Mouse (Mus musculus) testis, postnatal 14 days (tissue): ENCODE results near the gene Nxpe4.

Source experiments
- DNase-seq: peaks from one replicate; pipeline ENCODE4 v3.0.0; 2021; ENCODE audit warnings: low spot score

Nxpe4 gene

GRCm38 (mm10) chr9:48329597-48329996 is 167.8 kb downstream of the Nxpe4 start:
- no peak for DNase-seq

- DNase-seq: no peak
Observed at GRCm38 (mm10) chr9:48338783-48339455, 177.1 kb downstream of the Nxpe4 start.

- no peak for DNase-seq
Observed at GRCm38 (mm10) chr9:48339563-48339962, 177.7 kb downstream of the Nxpe4 start.

- no peak for DNase-seq
Observed at GRCm38 (mm10) chr9:48340708-48341380, 179.0 kb downstream of the Nxpe4 start.

GRCm38 (mm10) chr9:48345456-48345855 is 183.6 kb downstream of the Nxpe4 start:
- no peak for DNase-seq

- no peak for DNase-seq
Observed at GRCm38 (mm10) chr9:48345866-48346265, 184.0 kb downstream of the Nxpe4 start.

- DNase-seq: no peak
Observed at GRCm38 (mm10) chr9:48353148-48353698, 191.4 kb downstream of the Nxpe4 start, which contains the start of gene Nxpe2. Gene Nxpe2 (minus strand): TSS chr9:48353454.

- DNase-seq: no peak
Observed at GRCm38 (mm10) chr9:48354122-48354521, 192.3 kb downstream of the Nxpe4 start.

GRCm38 (mm10) chr9:48354793-48355192 is 193.0 kb downstream of the Nxpe4 start:
- peak; percentile 60 for DNase-seq

GRCm38 (mm10) chr9:48357097-48357496 is 195.3 kb downstream of the Nxpe4 start:
- no peak for DNase-seq

- no peak for DNase-seq
Observed at GRCm38 (mm10) chr9:48360826-48361225, 199.0 kb downstream of the Nxpe4 start.

GRCm38 (mm10) chr9:48361815-48362631 is 200.2 kb downstream of the Nxpe4 start:
- no peak for DNase-seq

GRCm38 (mm10) chr9:48362743-48363142 is 200.9 kb downstream of the Nxpe4 start:
- DNase-seq: no peak

- no peak for DNase-seq
Observed at GRCm38 (mm10) chr9:48373232-48373878, 211.5 kb downstream of the Nxpe4 start.

- no peak for DNase-seq
Observed at GRCm38 (mm10) chr9:48374357-48374756, 212.5 kb downstream of the Nxpe4 start.

- no peak for DNase-seq
Observed at GRCm38 (mm10) chr9:48388451-48388850, 226.6 kb downstream of the Nxpe4 start.

- no peak for DNase-seq
Observed at GRCm38 (mm10) chr9:48389983-48390382, 228.2 kb downstream of the Nxpe4 start.

GRCm38 (mm10) chr9:48403590-48404209 is 241.9 kb downstream of the Nxpe4 start:
- DNase-seq: no peak

- DNase-seq: no peak
Observed at GRCm38 (mm10) chr9:48404687-48405086, 242.9 kb downstream of the Nxpe4 start.

GRCm38 (mm10) chr9:48407549-48408327 is 245.9 kb downstream of the Nxpe4 start:
- no peak for DNase-seq
